Mouse (Mus musculus): ENCODE results near the gene Vps13a. TPM values are rescaled to one million over a fixed set of nuclear protein-coding genes. Genes with fewer than 3 reads are reported as not detected.
A peak's percentile ranks its signal among the peaks of the same experiment; 100 is the strongest.
"Not testable (repeated sequence)": the region's sequence is repeated elsewhere in the genome, so short reads cannot be mapped to it uniquely, and the experiment has no call there.

Gene Vps13a
- total RNA-seq, 2 experiments from 2014 or later: 62.3 to 64.0 TPM

- intact Hi-C loops (cut with DNase I); DNase-seq (ENCODE audit: low spot score in 2 of 2): not testable (repeated sequence)
Measured at GRCm38 (mm10) chr19:16777391-16777790, 3.3 kb downstream of the Vps13a start.

- intact Hi-C loops (cut with DNase I): no loop called here
- DNase-seq (ENCODE audit: low spot score in 2 of 2): peak in 1 of 2 experiments; percentile 17
Measured at GRCm38 (mm10) chr19:16773237-16774016, 7.3 kb downstream of the Vps13a start.

GRCm38 (mm10) chr19:16767407-16767806 lies 13.3 kb downstream of the Vps13a start:
- no peak for DNase-seq (ENCODE audit: low spot score in 2 of 2)
- intact Hi-C loops (cut with DNase I): no loop called here

- DNase-seq (ENCODE audit: low spot score in 2 of 2); intact Hi-C loops (cut with DNase I): not testable (repeated sequence)
Measured at GRCm38 (mm10) chr19:16757439-16757838, 23.3 kb downstream of the Vps13a start.

- no peak for DNase-seq (ENCODE audit: low spot score in 2 of 2)
- intact Hi-C loops (cut with DNase I): no loop called here
Measured at GRCm38 (mm10) chr19:16755854-16756253, 24.9 kb downstream of the Vps13a start.

- DNase-seq (ENCODE audit: low spot score in 2 of 2): no peak
- intact Hi-C loops (cut with DNase I): no loop called here
Measured at GRCm38 (mm10) chr19:16755226-16755625, 25.5 kb downstream of the Vps13a start.

- intact Hi-C loops (cut with DNase I): no loop called here
- no peak for DNase-seq (ENCODE audit: low spot score in 2 of 2)
Measured at GRCm38 (mm10) chr19:16753151-16753550, 27.6 kb downstream of the Vps13a start.

- no peak for DNase-seq (ENCODE audit: low spot score in 2 of 2)
- intact Hi-C loops (cut with DNase I): no loop called here
Measured at GRCm38 (mm10) chr19:16736854-16737253, 43.9 kb downstream of the Vps13a start.

- intact Hi-C loops (cut with DNase I): no loop called here
Measured at GRCm38 (mm10) chr19:16728729-16729128, 52.0 kb downstream of the Vps13a start.

GRCm38 (mm10) chr19:16715249-16715648 lies 65.5 kb downstream of the Vps13a start:
- DNase-seq (ENCODE audit: low spot score in 2 of 2): no peak
- intact Hi-C loops (cut with DNase I): no loop called here

More at GRCm38 (mm10) chr19:16728729-16729128, 52.0 kb downstream of the Vps13a start:
- DNase-seq (ENCODE audit: low spot score in 2 of 2): no peak

- no peak for DNase-seq (ENCODE audit: low spot score in 2 of 2)
- intact Hi-C loops (cut with DNase I): no loop called here
Measured at GRCm38 (mm10) chr19:16701790-16702189, 78.9 kb downstream of the Vps13a start.

GRCm38 (mm10) chr19:16684922-16685321 lies 95.8 kb downstream of the Vps13a start:
- no peak for DNase-seq (ENCODE audit: low spot score in 2 of 2)
- intact Hi-C loops (cut with DNase I): no loop called here

GRCm38 (mm10) chr19:16684210-16684609 lies 96.5 kb downstream of the Vps13a start:
- intact Hi-C loops (cut with DNase I): no loop called here
- no peak for DNase-seq (ENCODE audit: low spot score in 2 of 2)

GRCm38 (mm10) chr19:16625610-16626395 lies 154.9 kb downstream of the Vps13a start:
- intact Hi-C loops (cut with DNase I): no loop called here
- no peak for DNase-seq (ENCODE audit: low spot score in 2 of 2)

GRCm38 (mm10) chr19:16624994-16625393 lies 155.7 kb downstream of the Vps13a start:
- DNase-seq (ENCODE audit: low spot score in 2 of 2): no peak
- intact Hi-C loops (cut with DNase I): no loop called here

GRCm38 (mm10) chr19:16623154-16623553 lies 157.6 kb downstream of the Vps13a start:
- intact Hi-C loops (cut with DNase I): no loop called here

GRCm38 (mm10) chr19:16607634-16608033 lies 173.1 kb downstream of the Vps13a start:
- intact Hi-C loops (cut with DNase I): no loop called here
- no peak for DNase-seq (ENCODE audit: low spot score in 2 of 2)

More at GRCm38 (mm10) chr19:16623154-16623553, 157.6 kb downstream of the Vps13a start:
- no peak for DNase-seq (ENCODE audit: low spot score in 2 of 2)

GRCm38 (mm10) chr19:16602026-16602425 lies 178.7 kb downstream of the Vps13a start:
- DNase-seq (ENCODE audit: low spot score in 2 of 2): no peak
- intact Hi-C loops (cut with DNase I): no loop called here

GRCm38 (mm10) chr19:16599298-16599970 lies 181.3 kb downstream of the Vps13a start:
- peak; percentile 84 to 89 for DNase-seq (ENCODE audit: low spot score in 2 of 2)

More at GRCm38 (mm10) chr19:16599298-16599970, 181.3 kb downstream of the Vps13a start:
- intact Hi-C loops (cut with DNase I): loop anchor here (2.0 kb wide), 4 partner anchors 165 to 571 kb away; partner anchors contain the start of gene Gna14

Measured in left cerebral cortex, postnatal 14 days (tissue).